Comparison of ENCODE assay signal across 28 mouse cellular contexts in genomic region chr3:152872054-152872453, GRCm38 (mm10).
A peak's percentile ranks its signal among the peaks of the same experiment; 100 is the strongest.
DNase-seq lines count a peak whose midpoint lies in the region; ATAC-seq and TF ChIP-seq lines count a peak whose summit lies in the region.
"Had no signal": no experiment of that assay in that cellular context is flagged by ENCODE, and none has a peak within 500 bp of the region (broad histone marks: within the 10 kb centered on the region; RNA-seq: fewer than 3 reads in every experiment).

No protein-coding gene starts in this region.

- 73% methylated on average over 12 of the region's 12 CpGs for WGBS in midbrain, embryonic 11.5 days
- WGBS in midbrain, embryonic 10.5 days, result 87% methylated on average over 12 of the region's 12 CpGs
- 24% methylated on average over 12 of the region's 12 CpGs for WGBS in midbrain, embryonic 15.5 days

- peak; percentile 30; the same call in 1 of the 2 replicates for ATAC-seq in midbrain, embryonic 11.5 days (ENCODE audit: low FRiP score)
- peak; percentile 67 for ATAC-seq in midbrain, embryonic 15.5 days (replicated peaks)
- ATAC-seq: intestine, embryonic 16.5 days; liver, postnatal 0 days; lung, postnatal 0 days had no signal

- no peaks in the 10 kb centered on the region for H3K4me1 ChIP-seq in midbrain, embryonic 11.5 days (ENCODE audit: control insufficient read depth, insufficient read depth, low read length)
- peaks cover 16% of the 10 kb centered on the region for H3K4me1 ChIP-seq in midbrain, embryonic 10.5 days
- H3K4me1 ChIP-seq in midbrain, embryonic 15.5 days, result peaks cover 25% of the 10 kb centered on the region
- H3K4me1 ChIP-seq: embryonic facial prominence, embryonic 12.5 days; limb, embryonic 12.5 days had no signal

- H3K36me3 ChIP-seq in midbrain, embryonic 11.5 days (ENCODE audit: control insufficient read depth, insufficient read depth, low read length), result no peaks in the 10 kb centered on the region
- H3K36me3 ChIP-seq in midbrain, embryonic 10.5 days, result no peaks in the 10 kb centered on the region
- no peaks in the 10 kb centered on the region for H3K36me3 ChIP-seq in midbrain, embryonic 15.5 days (replicated peaks)
- H3K36me3 ChIP-seq: embryonic facial prominence, embryonic 12.5 days; G1E; limb, embryonic 12.5 days had no signal

- H3K4me2 ChIP-seq in midbrain, embryonic 11.5 days, result no peak overlapping the region
- H3K4me2 ChIP-seq in midbrain, embryonic 15.5 days, result peak overlapping the region; percentile 6; the same call in 1 of the 2 replicates
- H3K4me2 ChIP-seq: embryonic facial prominence, embryonic 12.5 days; heart, embryonic 11.5 days; limb, embryonic 12.5 days; liver, embryonic 11.5 days had no signal

- no peaks in the 10 kb centered on the region for H3K27me3 ChIP-seq in midbrain, embryonic 11.5 days (ENCODE audit: control insufficient read depth, insufficient read depth, low read length)
- no peaks in the 10 kb centered on the region for H3K27me3 ChIP-seq in midbrain, embryonic 10.5 days (ENCODE audit: low read depth, poor library complexity, severe bottlenecking)
- no peaks in the 10 kb centered on the region for H3K27me3 ChIP-seq in midbrain, embryonic 15.5 days (replicated peaks)
- H3K27me3 ChIP-seq: CH12.LX; embryonic facial prominence, embryonic 12.5 days; limb, embryonic 12.5 days had no signal

- TF ChIP-seq CTCF in gastrocnemius, adult 2 months (IDR thresholded peaks at IDR 0.05), result no peak

- intact Hi-C loops in gastrocnemius, adult 2 months (cut with DNase I), result no loop called here

- H3K27ac ChIP-seq in midbrain, embryonic 11.5 days (ENCODE audit: low read depth, low read length), result no peak overlapping the region
- H3K27ac ChIP-seq in midbrain, embryonic 10.5 days (replicated peaks), result no peak overlapping the region
- peak overlapping the region; percentile 68 for H3K27ac ChIP-seq in midbrain, embryonic 15.5 days
- no peak overlapping the region for H3K27ac ChIP-seq in gastrocnemius, adult 2 months
- H3K27ac ChIP-seq: embryonic facial prominence, embryonic 12.5 days; limb, embryonic 12.5 days; macrophage; stomach, postnatal 0 days had no signal

- no peak overlapping the region for H3K4me3 ChIP-seq in midbrain, embryonic 11.5 days (ENCODE audit: low read depth, low read length)
- no peak overlapping the region for H3K4me3 ChIP-seq in midbrain, embryonic 10.5 days
- H3K4me3 ChIP-seq in midbrain, embryonic 15.5 days, result no peak overlapping the region
- H3K4me3 ChIP-seq in gastrocnemius, adult 2 months, result no peak overlapping the region
- H3K4me3 ChIP-seq: embryonic facial prominence, embryonic 12.5 days; limb, embryonic 12.5 days had no signal

- DNase-seq in heart, adult 11 months, result peak; percentile 42
- no peak for DNase-seq in heart, adult 8-10 months (ENCODE audit: low spot score)
- no peak for DNase-seq in midbrain, embryonic 11.5 days (ENCODE audit: low spot score, missing footprints)
- no peak for DNase-seq in midbrain, embryonic 10.5 days (ENCODE audit: low spot score)
- DNase-seq in retina, embryonic 14.5 days (ENCODE audit: low spot score), result peak; percentile 30
- DNase-seq in embryo, embryonic 11 days, result no peak
- no peak for DNase-seq in gastrocnemius, adult 2 months
- DNase-seq: adrenal gland, adult 2 months; B cell, adult 2 months; cerebellum, adult 11-12 months; cerebellum, postnatal 10 days; kidney, adult 9 months; kidney, postnatal 14 days; layer of hippocampus, postnatal 36 days; liver, postnatal 0 days; right cerebral cortex, adult 18-20 months; thymus, adult 2 months had no signal

- H3K9ac ChIP-seq in midbrain, embryonic 11.5 days (ENCODE audit: low read length), result no peak overlapping the region
- no peak overlapping the region for H3K9ac ChIP-seq in midbrain, embryonic 15.5 days
- H3K9ac ChIP-seq: embryonic facial prominence, embryonic 12.5 days; limb, embryonic 12.5 days; liver, postnatal 0 days had no signal

- no peaks in the 10 kb centered on the region for H3K9me3 ChIP-seq in midbrain, embryonic 11.5 days (ENCODE audit: control insufficient read depth, low read length)
- no peaks in the 10 kb centered on the region for H3K9me3 ChIP-seq in midbrain, embryonic 10.5 days (replicated peaks)
- no peaks in the 10 kb centered on the region for H3K9me3 ChIP-seq in midbrain, embryonic 15.5 days
- H3K9me3 ChIP-seq: embryonic facial prominence, embryonic 12.5 days; G1E; limb, embryonic 12.5 days had no signal

Comparison
In these comparisons a context has a peak if more than half of its experiments do, and no peak if none do; other contexts are left out.
1. DNase-seq: peak in heart, adult 11 months (single experiment) and retina, embryonic 14.5 days (single experiment); none in heart, adult 8-10 months (single experiment), midbrain, embryonic 11.5 days (single experiment), midbrain, embryonic 10.5 days (single experiment), embryo, embryonic 11 days (single experiment) and gastrocnemius, adult 2 months (single experiment).